8 mouse cellular contexts compared by ENCODE assay signal in genomic region chr16:91548586-91548985, GRCm38 (mm10). TPM values are rescaled to one million over a fixed set of nuclear protein-coding genes. Genes with fewer than 3 reads are reported as not detected.
DNase-seq lines count a peak whose midpoint lies in the region; ATAC-seq and TF ChIP-seq lines count a peak whose summit lies in the region.

No protein-coding gene starts in this region.

- ATAC-seq in heart, embryonic 16.5 days (replicated peaks; ENCODE audit: extremely low read depth, insufficient read depth, low FRiP score), result no peak
- no peak for ATAC-seq in liver, postnatal 0 days

- WGBS in kidney, adult 2 months, result 38% methylated on average over 5 of the region's 5 CpGs
- 21% methylated on average over 5 of the region's 5 CpGs for WGBS in heart, embryonic 16.5 days
- WGBS in liver, postnatal 0 days (ENCODE audit: insufficient replicate concordance), result 26% methylated on average over 5 of the region's 5 CpGs

- DNase-seq in kidney, adult 2 months, result no peak
- no peak for DNase-seq in kidney, postnatal 25 days
- DNase-seq in NIH3T3 (ENCODE audit: low read depth), result peak; percentile 12
- DNase-seq in liver, postnatal 0 days, result no peak
- no peak for DNase-seq in left cerebral cortex, postnatal 36 days (ENCODE audit: low spot score in 2 of 2)
- DNase-seq in left cerebral cortex, postnatal 10 days (ENCODE audit: extremely low spot score in 1 of 2, low spot score in 2 of 2), result no peak
- DNase-seq in urinary bladder, postnatal 4 days (ENCODE audit: low spot score in 2 of 2), result no peak

- H3K4me3 ChIP-seq in kidney, adult 2 months (ENCODE audit: insufficient read depth, low read depth, low read length), result peak overlapping the region; percentile 31; the same call in 1 of the 2 replicates
- H3K4me3 ChIP-seq in heart, embryonic 16.5 days (ENCODE audit: low read length), result peak overlapping the region; percentile 99
- peak overlapping the region; percentile 86 for H3K4me3 ChIP-seq in liver, postnatal 0 days (ENCODE audit: low read depth, low read length)

- intact Hi-C loops in left cerebral cortex, postnatal 36 days (cut with DNase I), result no loop called here
- intact Hi-C loops in left cerebral cortex, postnatal 10 days (cut with DNase I), result no loop called here

- H3K4me2 ChIP-seq in heart, embryonic 16.5 days (ENCODE audit: low read depth, low read length), result peak overlapping the region; percentile 81
- H3K4me2 ChIP-seq in liver, postnatal 0 days (ENCODE audit: low read depth, low read length), result peak overlapping the region; percentile 89

- peaks cover 15% of the 10 kb centered on the region for H3K4me1 ChIP-seq in kidney, adult 2 months (ENCODE audit: control insufficient read depth, insufficient read depth, low read length)
- H3K4me1 ChIP-seq in heart, embryonic 16.5 days (ENCODE audit: control insufficient read depth, insufficient read depth, low read length), result peaks cover 68% of the 10 kb centered on the region
- peaks cover 63% of the 10 kb centered on the region for H3K4me1 ChIP-seq in liver, postnatal 0 days (ENCODE audit: insufficient read depth)

- no peak for TF ChIP-seq POLR2A in kidney, adult 2 months (IDR thresholded peaks at IDR 0.05; ENCODE audit: low read depth, low read length)

- no peaks in the 10 kb centered on the region for H3K36me3 ChIP-seq in kidney, adult 2 months (ENCODE audit: control insufficient read depth, insufficient read depth, low read length)
- H3K36me3 ChIP-seq in heart, embryonic 16.5 days (ENCODE audit: control insufficient read depth, insufficient read depth), result peaks cover 3% of the 10 kb centered on the region; the same call in 1 of the 2 replicates
- peaks cover 12% of the 10 kb centered on the region; the same call in 1 of the 2 replicates for H3K36me3 ChIP-seq in liver, postnatal 0 days (replicated peaks; ENCODE audit: insufficient read depth, low read length)

- no peak for TF ChIP-seq CTCF in kidney, adult 2 months (conservative IDR thresholded peaks at IDR 0.05; ENCODE audit: insufficient read depth, insufficient read length, low read depth, low read length)
- TF ChIP-seq CTCF in liver, postnatal 0 days (IDR thresholded peaks at IDR 0.05; ENCODE audit: low read depth), result no peak

- no peak for TF ChIP-seq EP300 in liver, postnatal 0 days (IDR thresholded peaks at IDR 0.05; ENCODE audit: low read depth)

- H3K27ac ChIP-seq in kidney, adult 2 months (ENCODE audit: insufficient read depth, low read depth, low read length), result no peak overlapping the region; the same call in 1 of the 2 replicates
- H3K27ac ChIP-seq in heart, embryonic 16.5 days (ENCODE audit: low read length), result peak overlapping the region; percentile 97
- H3K27ac ChIP-seq in liver, postnatal 0 days (ENCODE audit: low read depth), result peak overlapping the region; percentile 11

- H3K9ac ChIP-seq in heart, embryonic 16.5 days (ENCODE audit: low read length), result peak overlapping the region; percentile 100
- peak overlapping the region; percentile 52 for H3K9ac ChIP-seq in liver, postnatal 0 days (replicated peaks)

- H3K27me3 ChIP-seq in kidney, adult 2 months (replicated peaks; ENCODE audit: control insufficient read depth, insufficient read depth, low read length), result no peaks in the 10 kb centered on the region
- no peaks in the 10 kb centered on the region for H3K27me3 ChIP-seq in heart, embryonic 16.5 days (ENCODE audit: control insufficient read depth, insufficient read depth, low read length)
- H3K27me3 ChIP-seq in liver, postnatal 0 days (ENCODE audit: insufficient read depth, low read length), result no peaks in the 10 kb centered on the region

- H3K9me3 ChIP-seq in heart, embryonic 16.5 days (replicated peaks; ENCODE audit: control insufficient read depth, low read length), result no peaks in the 10 kb centered on the region
- no peaks in the 10 kb centered on the region for H3K9me3 ChIP-seq in liver, postnatal 0 days (ENCODE audit: low read length)

RNA-seq across cellular contexts. Expression of gene Ifngr2, which starts 1.7 kb away (rescaled TPM):
- 15.1 and 17.7 TPM in 2 replicates for polyA plus RNA-seq in kidney, adult 2 months (2012; rRNA removed)
- 134 and 141 TPM in 2 replicates for polyA plus RNA-seq in heart, embryonic 16.5 days (2015; fragmentation: Nextera tagmentation; extraction: Ambion mirVana)
- 18.2 and 20.8 TPM in 2 replicates for polyA plus RNA-seq in liver, postnatal 0 days (2015; fragmentation: Nextera tagmentation; extraction: Ambion mirVana)
- total RNA-seq in left cerebral cortex, postnatal 36 days (2021), result 10 to 100 TPM; 33.6 to 39.8 TPM
- total RNA-seq in left cerebral cortex, postnatal 10 days (2021), result 10 to 100 TPM; 74.8 to 82.0 TPM

RNA-seq across cellular contexts. Expression of gene Tmem50b, which starts 49.0 kb away (rescaled TPM):
- 39.2 and 40.7 TPM in 2 replicates for polyA plus RNA-seq in kidney, adult 2 months (2012; rRNA removed)
- polyA plus RNA-seq in heart, embryonic 16.5 days (2015; fragmentation: Nextera tagmentation; extraction: Ambion mirVana), result 67.4 and 74.5 TPM in 2 replicates
- 8.6 and 9.8 TPM in 2 replicates for polyA plus RNA-seq in liver, postnatal 0 days (2015; fragmentation: Nextera tagmentation; extraction: Ambion mirVana)
- total RNA-seq in left cerebral cortex, postnatal 36 days (2021), result 10 to 100 TPM; 90.7 to 92.5 TPM
- 10 to 100 TPM; 92.3 to 95.0 TPM for total RNA-seq in left cerebral cortex, postnatal 10 days (2021)

Comparison
In these comparisons a context has a peak if more than half of its experiments do, and no peak if none do; other contexts are left out.
1. H3K4me3 ChIP-seq: peak in every context shown above with its lines; median percentile 99 in heart, embryonic 16.5 days; 86 in liver, postnatal 0 days; 31 in kidney, adult 2 months.